Mouse (Mus musculus) stomach, postnatal 0 days (tissue): ENCODE results near the gene Skap1.

Experiments used
- CTCF ChIP-seq: IDR thresholded peaks from 2 replicates; pipeline ENCODE4 v1.5.1; 2016; ENCODE audit warnings: antibody characterized with exemption, low read depth, mild to moderate bottlenecking, moderate library complexity
- EP300 ChIP-seq: optimal IDR thresholded peaks from 2 replicates; pipeline ENCODE3; 2016; ENCODE audit warnings: antibody characterized with exemption

DNA sequence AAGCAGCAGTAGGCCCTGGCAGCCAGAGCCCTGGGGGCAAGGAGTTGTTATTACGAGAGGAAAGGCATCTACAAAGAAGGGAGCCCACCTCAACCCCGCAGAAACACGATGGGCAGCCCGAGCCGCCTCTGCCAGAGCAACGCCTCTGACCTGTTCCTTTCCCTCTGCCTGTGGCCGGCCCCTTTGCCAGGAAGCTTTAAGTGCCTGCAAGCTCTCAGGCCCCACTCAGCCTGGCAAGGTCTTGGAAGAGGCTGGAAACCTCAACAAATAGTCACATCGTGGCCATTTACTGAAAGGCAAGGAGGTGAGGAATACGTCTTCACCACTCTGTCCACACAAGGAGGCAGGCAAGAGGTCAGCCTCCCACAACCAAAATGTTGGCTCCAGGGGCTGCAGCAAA is 303.8 kb downstream of the Skap1 start:
- TF ChIP-seq CTCF: no peak
- no peak for TF ChIP-seq EP300
